Comparison of ENCODE assay signal across 9 mouse cellular contexts in the genomic region with DNA sequence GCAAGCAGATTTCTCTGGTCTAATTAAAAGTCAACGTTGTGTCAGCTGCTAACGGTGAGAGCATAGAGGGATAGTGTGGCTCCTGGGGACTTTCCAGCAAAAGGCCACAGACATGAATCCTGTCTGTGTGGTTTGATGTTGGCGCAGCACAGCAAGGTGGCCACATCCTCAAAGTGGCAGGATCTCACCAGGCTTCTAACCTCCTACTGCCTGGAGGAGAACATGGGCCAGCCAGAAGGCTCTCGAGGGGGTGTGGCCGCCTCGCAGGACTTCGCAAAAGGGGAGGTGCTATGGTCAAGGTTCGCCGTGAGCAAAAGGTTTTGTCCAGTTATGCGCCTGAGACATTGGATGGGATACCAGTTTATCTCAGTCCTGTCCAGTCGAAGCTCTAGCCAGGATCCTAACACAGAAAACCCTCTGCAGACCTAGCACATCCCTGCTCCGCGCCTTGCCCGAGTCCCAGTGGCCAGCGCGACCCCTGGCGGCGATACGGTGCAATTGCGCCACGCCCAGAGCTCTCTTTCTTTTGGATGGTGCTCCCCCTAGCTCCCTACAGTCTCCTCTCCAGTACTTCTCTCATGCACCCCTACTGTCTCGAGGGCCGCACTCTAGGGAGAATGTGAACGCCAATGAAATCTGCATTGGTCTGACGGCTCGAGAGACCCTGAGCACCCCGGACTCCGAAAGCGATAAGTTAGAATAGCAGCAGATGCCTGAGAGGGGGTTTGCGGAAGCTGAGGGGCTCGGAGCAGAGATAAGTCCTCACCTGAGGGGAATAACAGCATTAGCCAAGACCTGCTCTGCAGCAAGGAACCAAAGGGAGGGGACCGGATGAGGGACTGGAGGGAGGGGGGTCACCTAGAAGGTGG. TPM values are rescaled to one million over a fixed set of nuclear protein-coding genes. Genes with fewer than 3 reads are reported as not detected.
DNase-seq lines count a peak whose midpoint lies in the region; ATAC-seq and TF ChIP-seq lines count a peak whose summit lies in the region.
"Had no signal": no experiment of that assay in that cellular context is flagged by ENCODE, and none has a peak within 500 bp of the region (broad histone marks: within the 10 kb centered on the region; RNA-seq: fewer than 3 reads in every experiment).

No protein-coding gene starts in this region.

- peaks cover 0 to 4% of the 10 kb centered on the region in 2 experiments; a peak in 1 of 4 replicates for H3K4me1 ChIP-seq in ES-E14 (ENCODE audit: control insufficient read depth in 2 of 2, insufficient read depth in 2 of 2, low read length in 2 of 2, poor library complexity in 1 of 2)
- no peaks in the 10 kb centered on the region for H3K4me1 ChIP-seq in lung, embryonic 16.5 days (replicated peaks; ENCODE audit: control insufficient read depth, insufficient read depth, low read length)

- H3K36me3 ChIP-seq in ES-E14 (ENCODE audit: control insufficient read depth, insufficient read depth, low read length, poor library complexity, severe bottlenecking), result no peaks in the 10 kb centered on the region
- no peaks in the 10 kb centered on the region for H3K36me3 ChIP-seq in lung, embryonic 16.5 days (ENCODE audit: control insufficient read depth, insufficient read depth, low read length)

- peaks cover 3% of the 10 kb centered on the region; the same call in 1 of the 2 replicates for H3K27me3 ChIP-seq in lung, embryonic 16.5 days (ENCODE audit: control insufficient read depth, insufficient read depth, low read depth, low read length)

- peak; percentile 90 to 94 for ATAC-seq in hematopoietic stem cell, adult 5-6 weeks (replicated peaks in 1 of 2; ENCODE audit: insufficient read depth in 1 of 2, low FRiP score in 2 of 2, low TSS enrichment in 1 of 2, low read depth in 1 of 2, poor library complexity in 2 of 2, severe bottlenecking in 2 of 2)
- ATAC-seq in lung, embryonic 16.5 days (ENCODE audit: low read depth), result peak; percentile 91

- DNase-seq in ES-E14 (ENCODE audit: low read depth, low spot score), result peak; percentile 60
- peak; percentile 89 to 94 for DNase-seq in cerebellum, adult 18-20 months
- peak; percentile 75 for DNase-seq in forelimb bud, embryonic 11.5 days (ENCODE audit: low read depth, low spot score)
- DNase-seq in layer of hippocampus, adult 9-11 months, result peak; percentile 85
- peak; percentile 89 for DNase-seq in ovary, postnatal 10 days (ENCODE audit: low spot score)
- peak; percentile 76 to 92 for DNase-seq in thymus, postnatal 10 days (ENCODE audit: low spot score in 2 of 2)

- peak overlapping the region in 1 of 2 experiments; percentile 11; a peak in 1 of 4 replicates for H3K4me3 ChIP-seq in ES-E14 (ENCODE audit: insufficient read depth in 1 of 2, low read depth in 1 of 2, low read length in 2 of 2, poor library complexity in 1 of 2, severe bottlenecking in 1 of 2)
- H3K4me3 ChIP-seq in lung, embryonic 16.5 days (ENCODE audit: low read length), result peak overlapping the region; percentile 30

- no peak overlapping the region for H3K27ac ChIP-seq in ES-E14 (ENCODE audit: insufficient read depth, low read depth, low read length, poor library complexity, severe bottlenecking)
- no peak overlapping the region for H3K27ac ChIP-seq in lung, embryonic 16.5 days (ENCODE audit: low read length)
- H3K27ac ChIP-seq: macrophage had no signal

- WGBS in lung, embryonic 16.5 days, result 9% methylated on average over 32 of the region's 32 CpGs

- no peak overlapping the region for H3K9ac ChIP-seq in ES-E14 (ENCODE audit: insufficient read depth, low read depth, low read length, poor library complexity, severe bottlenecking)
- peak overlapping the region; percentile 25; the same call in 1 of the 2 replicates for H3K9ac ChIP-seq in lung, embryonic 16.5 days (ENCODE audit: low read length)

- H3K9me3 ChIP-seq in ES-E14 (ENCODE audit: control insufficient read depth, insufficient read depth, low read depth, low read length), result no peaks in the 10 kb centered on the region
- no peaks in the 10 kb centered on the region for H3K9me3 ChIP-seq in lung, embryonic 16.5 days (ENCODE audit: control insufficient read depth, low read length)

- H3K4me2 ChIP-seq in lung, embryonic 16.5 days (ENCODE audit: low read depth, low read length), result peak overlapping the region; percentile 51

- in situ Hi-C loops in ES-E14 (cut with MboI; ENCODE audit: low sequenced_read_pairs in 2 of 2, unreplicated experiment in 2 of 2), result no loop called here

TF ChIP-seq in ES-E14, 5 proteins besides CTCF, POLR2A, EP300 and RAD21:
- peak; percentile 36; the same call in 1 of the 2 replicates for TF ChIP-seq ZC3H11A (IDR thresholded peaks at IDR 0.05; ENCODE audit: borderline replicate concordance, low read depth, low read length)
- TF ChIP-seq HCFC1 (IDR thresholded peaks at IDR 0.05; ENCODE audit: borderline replicate concordance, insufficient read depth, low read length), result no peak

RNA-seq across cellular contexts. Expression of gene Cep170b, which starts 13.3 kb away (rescaled TPM):
- 46.1 and 47.7 TPM in 2 replicates for total RNA-seq in ES-E14 (2012; rRNA removed)
- 7.3 and 7.4 TPM in 2 replicates for total RNA-seq in hematopoietic stem cell, adult 5-6 weeks (2017)
- 13.5 and 15.8 TPM in 2 replicates for polyA plus RNA-seq in lung, embryonic 16.5 days (2015; fragmentation: Nextera tagmentation; extraction: Ambion mirVana)

RNA-seq across cellular contexts. Expression of gene Zbtb42, which starts 28.3 kb away (rescaled TPM):
- 1.3 and 1.8 TPM in 2 replicates for total RNA-seq in ES-E14 (2012; rRNA removed)
- total RNA-seq in hematopoietic stem cell, adult 5-6 weeks (2017), result 2.5 and 2.9 TPM in 2 replicates
- polyA plus RNA-seq in lung, embryonic 16.5 days (2015; fragmentation: Nextera tagmentation; extraction: Ambion mirVana), result 11.1 and 11.3 TPM in 2 replicates

RNA-seq across cellular contexts. Expression of gene Akt1, which starts 32.3 kb away (rescaled TPM):
- total RNA-seq in ES-E14 (2012; rRNA removed), result 44.1 and 58.9 TPM in 2 replicates
- total RNA-seq in hematopoietic stem cell, adult 5-6 weeks (2017), result 84.1 and 92.3 TPM in 2 replicates
- 42.4 and 43.5 TPM in 2 replicates for polyA plus RNA-seq in lung, embryonic 16.5 days (2015; fragmentation: Nextera tagmentation; extraction: Ambion mirVana)

RNA-seq across cellular contexts. Expression of gene Pld4, which starts 53.5 kb away (rescaled TPM):
- total RNA-seq in ES-E14 (2012; rRNA removed), result 2.4 and 4.7 TPM in 2 replicates
- 3.1 and 13.6 TPM in 2 replicates for total RNA-seq in hematopoietic stem cell, adult 5-6 weeks (2017)
- 15.0 and 20.3 TPM in 2 replicates for polyA plus RNA-seq in lung, embryonic 16.5 days (2015; fragmentation: Nextera tagmentation; extraction: Ambion mirVana)
